Mouse (Mus musculus): ENCODE data around the gene Klhl42.
A peak's percentile ranks its signal among the peaks of the same experiment; 100 is the strongest.

The Klhl42 gene

GRCm38 (mm10) chr6:147091136-147092120 lies at the start of gene Klhl42:
TSS of gene Klhl42 (plus strand) at chr6:147091379.
- DNase-seq = peak; percentile 85

GRCm38 (mm10) chr6:147042291-147043290 lies 48.6 kb upstream of the Klhl42 start, which contains the start of gene Mrps35:
TSS of gene Mrps35 (plus strand) at chr6:147042764.
- peak; percentile 89 for DNase-seq

GRCm38 (mm10) chr6:147043633-147044032 lies 47.5 kb upstream of the Klhl42 start:
- DNase-seq = no peak

- no peak for DNase-seq
These were observed 41.9 kb upstream of the Klhl42 start for GRCm38 (mm10) chr6:147049239-147049805.

- DNase-seq = no peak
These were observed 39.5 kb upstream of the Klhl42 start for GRCm38 (mm10) chr6:147051666-147052065.

GRCm38 (mm10) chr6:147052440-147052839 lies 38.7 kb upstream of the Klhl42 start:
- DNase-seq = no peak

GRCm38 (mm10) chr6:147053785-147054646 lies 37.2 kb upstream of the Klhl42 start:
- DNase-seq = no peak

GRCm38 (mm10) chr6:147055374-147055977 lies 35.7 kb upstream of the Klhl42 start:
- no peak for DNase-seq

GRCm38 (mm10) chr6:147059326-147059725 lies 31.9 kb upstream of the Klhl42 start:
- no peak for DNase-seq

- no peak for DNase-seq
These were observed 29.5 kb upstream of the Klhl42 start for GRCm38 (mm10) chr6:147061630-147062029.

- DNase-seq = no peak
These were observed 29.1 kb upstream of the Klhl42 start for GRCm38 (mm10) chr6:147062034-147062433.

GRCm38 (mm10) chr6:147062694-147063093 lies 28.5 kb upstream of the Klhl42 start:
- DNase-seq = no peak

- DNase-seq = no peak
These were observed 26.8 kb upstream of the Klhl42 start for GRCm38 (mm10) chr6:147064226-147064943.

- no peak for DNase-seq
These were observed 26.3 kb upstream of the Klhl42 start for GRCm38 (mm10) chr6:147064944-147065261.

- DNase-seq = no peak
These were observed 15.3 kb upstream of the Klhl42 start for GRCm38 (mm10) chr6:147075808-147076387.

- DNase-seq = no peak
These were observed 14.3 kb upstream of the Klhl42 start for GRCm38 (mm10) chr6:147076878-147077277.

- DNase-seq = no peak
These were observed 11.3 kb upstream of the Klhl42 start for GRCm38 (mm10) chr6:147079919-147080318.

- DNase-seq = no peak
These were observed 5.7 kb upstream of the Klhl42 start for GRCm38 (mm10) chr6:147085398-147086040.

- no peak for DNase-seq
These were observed 4.5 kb upstream of the Klhl42 start, which contains the start of gene Mansc4 for GRCm38 (mm10) chr6:147086594-147087225. TSS of gene Mansc4 (minus strand) at chr6:147087032.

All from right cerebral cortex, postnatal 25 days (tissue).